Mouse (Mus musculus): ENCODE measurements at regions not wholly inside any gene's neighbourhood (a gene's known extent, or its start where the extent isn't known, plus 50 kb on each side); places are given as distances from the start of the nearest gene placed in this dataset.
"Not testable (repeated sequence)": the region's sequence is repeated elsewhere in the genome, so short reads cannot be mapped to it uniquely, and the experiment has no call there.

DNA sequence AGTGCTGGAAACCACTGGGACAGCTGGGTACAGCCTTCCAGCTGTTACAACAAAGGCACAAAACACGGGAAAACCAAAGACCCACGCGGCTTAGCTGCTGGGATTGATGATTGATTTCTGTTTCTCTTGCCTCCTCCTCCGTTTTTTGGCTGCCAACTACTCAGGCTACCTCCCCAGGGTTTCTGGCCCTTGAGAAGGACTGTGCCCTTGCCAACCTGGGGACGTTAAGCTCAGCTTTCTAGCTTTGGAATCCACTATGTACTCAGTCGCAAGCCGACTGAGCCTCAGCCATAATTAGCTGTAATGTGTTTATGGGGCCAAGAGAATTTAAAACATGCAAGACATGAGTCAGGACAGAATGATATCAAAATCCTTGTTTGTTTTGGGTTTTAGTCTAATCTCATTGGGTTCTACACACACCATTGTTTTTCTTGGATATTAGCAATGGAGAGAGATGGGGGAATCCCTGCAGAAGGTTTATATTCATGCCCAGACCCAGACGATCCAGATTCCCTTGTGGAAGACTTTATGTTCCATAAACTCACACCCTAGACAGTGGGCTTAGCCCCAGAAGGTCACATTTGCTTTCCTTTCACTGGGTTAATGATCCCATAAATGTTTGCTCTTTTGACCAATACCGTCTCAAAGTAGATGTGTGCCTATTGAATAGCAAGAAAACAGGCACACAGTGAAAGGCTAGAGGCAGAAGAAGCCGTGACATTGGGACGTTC lies 167.7 kb upstream of the Pou3f3 start:
- no peak for DNase-seq (ENCODE audit: extremely low read depth, insufficient read length, low spot score)

DNA sequence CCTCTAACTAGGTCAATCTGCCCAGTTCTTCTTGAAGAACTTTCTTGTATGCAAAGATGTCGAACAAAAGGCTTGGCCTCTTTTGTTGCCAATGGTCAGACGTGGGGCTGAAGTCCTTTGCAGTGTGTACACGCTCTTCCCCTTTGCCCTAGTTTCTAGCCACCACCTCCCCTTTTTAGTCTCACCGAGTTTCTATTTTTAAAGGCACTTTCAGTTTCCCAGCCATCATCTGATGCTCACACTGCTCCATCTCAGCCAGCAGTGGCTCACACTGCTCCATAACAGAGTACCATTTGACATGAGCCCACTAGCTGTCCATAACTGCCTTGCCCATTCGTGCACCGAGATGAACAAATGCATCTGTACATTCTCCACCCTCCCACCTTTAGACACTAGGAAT lies 162.7 kb upstream of the Pou3f3 start:
- no peak for DNase-seq (ENCODE audit: extremely low read depth, insufficient read length, low spot score)

DNA sequence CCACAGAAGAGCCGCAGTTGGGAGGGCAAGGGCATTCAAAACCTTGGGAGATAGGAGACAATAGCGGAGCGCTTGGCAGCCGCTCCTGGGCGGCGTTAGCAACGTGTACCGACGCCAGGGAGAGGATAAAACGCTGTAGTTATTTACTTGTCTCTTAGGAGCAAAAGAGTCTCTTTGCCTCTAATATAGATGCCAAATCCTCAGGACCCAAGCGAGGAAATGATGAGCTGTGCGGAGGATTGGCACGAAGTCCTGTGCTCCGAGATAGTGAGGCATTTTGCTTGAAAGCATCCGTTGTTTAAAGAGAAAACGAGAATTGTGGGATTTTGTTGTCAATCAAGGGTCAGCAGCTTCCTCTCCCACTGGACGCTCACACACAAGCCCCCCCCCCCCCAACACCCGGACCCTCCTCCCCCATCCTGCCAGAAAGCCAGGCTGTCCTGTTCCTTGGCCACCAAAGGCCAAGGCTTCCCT lies 156.5 kb upstream of the Pou3f3 start:
- no peak for DNase-seq (ENCODE audit: extremely low read depth, insufficient read length, low spot score)

DNA sequence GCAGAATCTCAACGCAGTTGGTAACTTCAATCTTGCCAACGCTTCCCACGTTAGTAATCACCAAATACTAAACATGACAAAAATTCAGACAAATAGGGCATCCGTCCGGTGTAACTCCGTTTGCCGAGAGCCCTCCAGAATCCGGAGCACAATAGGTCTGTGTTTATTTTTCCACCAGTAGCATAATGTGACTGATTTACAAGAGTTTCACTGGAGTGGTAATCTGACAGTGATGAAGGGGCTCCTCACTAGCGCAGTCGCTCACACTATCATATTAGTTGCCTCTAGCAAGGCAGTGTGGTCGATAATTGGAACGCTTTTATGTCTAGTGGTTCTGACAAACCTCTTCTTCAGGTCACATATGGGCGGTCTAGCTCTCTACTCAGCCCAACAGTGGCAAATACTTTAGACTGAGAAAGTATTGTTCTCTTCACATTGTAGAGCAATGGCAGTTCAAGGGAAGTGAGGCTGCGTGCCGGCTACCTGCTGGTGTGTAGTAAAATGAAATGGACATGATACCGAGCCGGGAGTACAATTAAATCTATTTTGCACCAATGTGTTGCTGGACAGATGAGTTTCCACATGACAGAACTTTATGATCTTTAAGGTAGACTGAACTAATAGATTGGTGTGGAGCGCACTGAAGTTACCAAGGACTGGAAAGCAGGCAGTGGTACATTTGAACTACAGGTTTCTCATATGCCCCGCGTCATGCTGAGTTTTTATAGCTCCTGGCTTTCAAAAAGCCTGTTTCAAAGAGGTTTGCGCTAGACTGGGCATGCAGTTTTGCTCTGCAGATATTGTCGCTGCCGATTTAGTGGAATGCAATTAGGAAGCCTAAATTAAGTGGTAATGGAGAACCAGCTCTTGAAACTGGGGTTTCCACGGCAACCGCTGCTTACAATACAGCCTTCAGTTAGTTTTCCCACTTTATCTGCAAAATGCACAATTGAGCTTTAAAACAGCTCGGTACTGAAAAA lies 155.7 kb upstream of the Pou3f3 start:
- no peak for DNase-seq (ENCODE audit: extremely low read depth, insufficient read length, low spot score)

DNA sequence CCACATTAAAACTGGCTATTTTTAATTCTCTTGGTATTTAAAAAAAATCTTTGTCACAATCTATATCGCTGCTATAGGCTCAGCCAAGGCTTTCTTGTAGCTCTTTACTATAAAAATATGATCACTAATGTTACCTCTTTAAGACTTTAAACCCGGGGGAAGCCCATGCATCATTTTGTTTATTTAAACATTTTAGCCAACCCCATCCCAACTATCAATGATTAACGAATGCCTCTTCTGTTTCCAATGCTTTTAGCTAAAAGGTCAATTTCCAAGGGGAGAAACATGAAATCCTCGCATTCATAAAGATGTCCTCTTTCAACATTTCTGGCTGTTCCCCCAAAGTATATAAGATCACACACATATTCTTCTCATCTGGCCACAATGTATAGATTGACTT lies 153.6 kb upstream of the Pou3f3 start:
- no peak for DNase-seq (ENCODE audit: extremely low read depth, insufficient read length, low spot score)

DNA sequence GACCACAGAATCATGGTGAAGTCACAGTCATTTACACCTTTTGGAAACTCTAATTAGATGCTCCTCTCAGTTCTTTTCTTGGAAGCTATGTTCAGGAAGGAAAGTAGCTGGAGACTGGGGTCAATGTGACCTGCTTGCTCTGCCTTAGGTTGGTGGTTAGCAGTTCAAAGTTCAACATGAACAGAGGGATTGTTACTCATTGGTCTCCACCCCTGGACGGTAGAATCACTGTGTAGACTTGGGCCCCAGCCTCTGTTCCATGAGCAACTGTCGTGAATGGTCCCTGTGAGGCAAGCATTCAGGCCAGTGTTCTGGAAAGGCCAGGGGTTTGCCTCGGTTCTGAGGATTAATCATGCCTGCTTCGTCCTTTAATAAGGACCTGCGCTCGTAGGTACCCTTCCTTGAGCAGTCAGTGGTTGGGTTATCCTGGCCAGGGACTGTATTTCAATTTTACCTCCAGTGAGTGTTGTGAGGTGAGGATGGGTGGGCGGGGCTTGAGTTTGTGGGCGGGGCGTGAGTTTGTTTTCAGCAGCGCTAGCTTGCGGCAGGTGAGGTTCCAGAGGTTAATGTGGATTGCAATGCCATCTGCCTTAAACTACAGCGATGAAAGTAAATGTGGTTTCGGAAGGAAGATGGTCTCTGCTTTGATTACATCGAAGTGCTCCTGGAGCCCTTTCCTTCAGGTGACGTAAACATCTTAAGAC lies 152.6 kb upstream of the Pou3f3 start:
- DNase-seq (ENCODE audit: extremely low read depth, insufficient read length, low spot score) = no peak

DNA sequence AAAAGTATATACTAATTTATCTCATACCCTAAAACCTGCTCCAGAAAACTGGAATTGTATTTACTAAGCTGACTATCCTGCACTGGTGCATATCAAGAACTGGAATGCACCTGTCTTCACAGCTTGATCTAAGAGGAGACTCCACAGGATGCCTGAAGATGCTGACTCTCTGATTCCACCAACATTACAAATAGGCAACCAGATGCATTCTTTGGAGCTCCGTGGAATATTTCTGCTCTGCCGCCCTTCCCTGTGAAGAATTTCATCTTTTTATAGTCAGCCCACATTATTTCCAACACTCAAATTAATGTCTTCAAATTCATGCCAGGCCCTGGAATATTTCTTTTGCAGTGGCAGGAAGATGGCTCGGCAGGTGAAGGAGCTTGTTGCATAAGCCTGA lies 148.7 kb upstream of the Pou3f3 start:
- no peak for DNase-seq (ENCODE audit: extremely low read depth, insufficient read length, low spot score)

DNA sequence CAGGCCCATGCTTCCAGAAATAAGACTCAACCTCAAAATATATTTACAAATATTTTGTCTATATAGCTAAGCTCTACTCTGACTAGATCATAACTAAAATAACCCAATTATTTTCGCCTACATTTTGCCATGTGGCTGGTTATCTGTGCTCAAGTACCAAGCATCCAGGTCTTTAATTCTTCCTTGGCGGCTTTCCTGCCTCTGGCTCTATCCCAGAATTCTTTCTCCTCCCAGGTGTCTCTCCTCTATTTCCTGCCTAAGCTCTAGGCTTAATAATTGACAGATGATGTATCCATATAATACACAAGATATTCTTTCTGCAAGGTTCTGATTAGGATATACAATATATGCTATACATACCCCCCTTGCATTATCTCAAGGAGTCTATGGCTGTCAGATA lies 138.3 kb upstream of the Pou3f3 start:
- DNase-seq (ENCODE audit: extremely low read depth, insufficient read length, low spot score) = no peak

DNA sequence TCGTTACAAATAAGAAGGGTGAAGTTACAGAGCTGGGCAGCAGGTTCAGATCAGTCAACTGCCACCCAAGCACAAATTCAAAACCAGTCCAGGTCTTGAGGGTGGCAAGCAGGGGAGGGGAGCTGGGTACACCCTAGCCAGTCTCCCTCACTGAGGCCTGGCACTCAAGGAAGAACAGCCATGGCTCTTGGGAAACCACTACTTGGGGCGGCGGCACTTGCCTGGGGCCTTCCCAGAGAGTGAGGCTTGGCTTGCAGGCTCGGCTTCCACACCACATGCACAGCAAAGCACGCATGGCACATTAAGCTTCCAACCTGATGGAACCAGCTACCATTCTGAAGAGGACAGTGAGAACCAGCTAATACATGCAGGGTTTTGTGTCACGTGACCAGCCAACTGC lies 127.9 kb upstream of the Pou3f3 start:
- no peak for DNase-seq (ENCODE audit: extremely low read depth, insufficient read length, low spot score)

DNA sequence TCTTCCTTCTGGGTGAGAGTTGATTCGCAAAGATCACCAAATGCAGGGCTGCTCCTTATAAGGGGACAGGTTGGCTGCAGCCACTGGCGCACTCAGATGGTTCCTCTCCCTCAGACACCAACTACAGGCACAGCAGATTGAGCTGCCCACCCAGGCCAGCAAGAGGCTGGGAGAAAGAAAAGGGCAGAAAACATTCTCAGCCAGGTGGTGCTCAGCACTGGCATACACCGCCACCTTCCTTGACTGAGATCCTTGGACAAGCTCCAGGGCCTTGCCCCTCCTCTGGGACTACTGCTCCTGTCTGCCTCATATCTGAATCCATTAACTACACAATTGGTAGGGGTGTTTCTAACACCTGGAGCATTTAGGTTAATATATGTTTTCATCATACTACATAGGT lies 110.4 kb upstream of the Pou3f3 start:
- no peak for DNase-seq (ENCODE audit: extremely low read depth, insufficient read length, low spot score)

DNA sequence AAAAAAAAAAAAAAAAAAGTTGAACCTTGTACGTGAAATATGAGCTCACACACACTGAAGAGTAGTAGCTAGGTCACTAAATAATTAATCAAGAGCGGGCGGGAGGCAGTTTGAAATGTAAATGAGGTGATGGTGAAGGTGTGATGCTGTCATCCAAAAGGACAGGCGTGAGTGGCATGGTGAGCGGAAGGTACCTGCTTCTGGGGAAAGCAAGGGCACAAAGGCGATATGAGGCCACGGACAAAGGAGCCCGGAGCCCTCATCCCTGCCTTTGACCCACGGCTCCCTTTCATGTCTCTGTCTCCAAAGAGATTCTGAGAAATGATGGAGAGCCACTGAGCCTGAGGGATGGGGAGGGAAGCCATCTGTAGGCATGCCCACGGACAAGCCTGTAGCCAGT lies 107.1 kb upstream of the Pou3f3 start:
- DNase-seq (ENCODE audit: extremely low read depth, insufficient read length, low spot score) = no peak

DNA sequence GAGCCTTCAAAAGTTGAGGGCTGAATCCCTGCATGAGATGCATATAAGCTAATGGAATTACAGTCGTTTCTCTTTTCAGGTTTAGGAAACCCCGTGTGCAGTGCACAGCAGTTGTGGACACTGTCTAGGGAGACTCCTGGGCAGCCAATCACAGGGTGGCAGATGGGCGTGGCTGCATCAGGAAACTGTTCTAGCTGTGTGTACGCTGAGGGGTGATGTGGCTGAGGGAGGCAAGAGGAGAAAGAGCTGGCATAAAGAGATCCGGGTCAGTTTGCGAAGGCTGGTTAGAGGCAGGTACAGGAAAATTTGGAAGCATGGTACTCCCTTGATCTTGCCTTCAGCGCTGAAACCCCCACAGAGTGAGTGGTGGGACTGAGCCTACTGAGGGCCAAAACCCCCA lies 106.1 kb upstream of the Pou3f3 start:
- no peak for DNase-seq (ENCODE audit: extremely low read depth, insufficient read length, low spot score)

DNA sequence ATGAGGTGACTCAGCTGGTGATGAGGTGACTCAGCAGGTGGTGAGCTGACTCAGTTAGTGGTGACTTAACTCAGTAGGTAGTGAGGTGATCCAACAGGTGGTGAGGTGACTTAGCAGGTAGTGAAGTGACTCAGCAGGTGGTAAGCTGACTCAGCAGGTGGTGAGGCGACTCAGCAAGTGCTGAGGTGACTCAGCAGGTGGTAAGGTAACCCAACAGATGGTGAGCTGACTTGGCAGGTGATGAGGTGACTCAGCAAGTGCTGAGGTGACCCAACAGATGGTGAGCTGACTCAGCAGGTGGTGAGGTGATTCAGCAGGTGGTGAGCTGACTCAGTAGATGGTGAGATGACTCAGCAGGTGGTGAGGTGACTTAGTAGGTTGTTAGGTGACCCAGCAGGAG lies 103.7 kb upstream of the Pou3f3 start:
- DNase-seq (ENCODE audit: extremely low read depth, insufficient read length, low spot score) = peak; percentile 11

DNA sequence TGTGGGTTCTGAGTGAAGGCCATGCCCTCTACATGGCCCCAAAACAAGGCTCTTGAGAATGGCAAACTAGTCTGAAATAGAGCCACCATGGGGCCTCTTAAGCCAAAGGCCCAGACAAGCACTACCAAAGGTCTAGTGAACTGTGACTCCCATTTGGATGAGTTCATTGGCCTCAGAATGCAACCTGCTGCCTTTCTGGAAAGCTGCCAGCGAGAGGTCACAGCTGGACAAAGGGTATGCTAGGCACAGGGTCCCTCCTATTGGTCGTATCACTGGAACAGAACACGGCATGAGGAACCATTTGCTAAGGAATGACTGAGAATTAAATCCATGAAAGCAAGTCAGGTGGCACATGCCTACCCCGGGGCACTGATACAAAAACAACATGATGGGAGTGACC lies 98.5 kb upstream of the Pou3f3 start:
- DNase-seq (ENCODE audit: extremely low read depth, insufficient read length, low spot score) = no peak

DNA sequence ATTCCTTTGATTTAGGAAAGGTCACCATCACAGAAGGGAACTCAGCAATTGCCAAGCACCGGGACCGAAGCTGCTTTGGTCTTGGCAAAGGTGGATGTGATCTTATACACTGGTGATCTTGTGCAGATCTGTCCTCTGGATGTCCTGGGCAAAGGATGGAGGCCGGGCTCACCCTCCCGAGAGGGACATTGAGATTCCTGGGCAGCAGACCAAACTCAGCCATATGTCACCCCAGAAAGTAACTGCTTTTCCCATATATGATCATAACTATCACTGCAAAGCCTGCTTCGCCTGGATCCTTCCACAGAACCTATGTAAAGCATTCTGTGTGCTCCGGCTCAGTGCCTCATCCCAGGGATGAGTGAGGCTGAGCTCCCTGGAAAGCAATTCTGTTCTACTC lies 96.3 kb upstream of the Pou3f3 start:
- DNase-seq (ENCODE audit: extremely low read depth, insufficient read length, low spot score) = no peak

DNA sequence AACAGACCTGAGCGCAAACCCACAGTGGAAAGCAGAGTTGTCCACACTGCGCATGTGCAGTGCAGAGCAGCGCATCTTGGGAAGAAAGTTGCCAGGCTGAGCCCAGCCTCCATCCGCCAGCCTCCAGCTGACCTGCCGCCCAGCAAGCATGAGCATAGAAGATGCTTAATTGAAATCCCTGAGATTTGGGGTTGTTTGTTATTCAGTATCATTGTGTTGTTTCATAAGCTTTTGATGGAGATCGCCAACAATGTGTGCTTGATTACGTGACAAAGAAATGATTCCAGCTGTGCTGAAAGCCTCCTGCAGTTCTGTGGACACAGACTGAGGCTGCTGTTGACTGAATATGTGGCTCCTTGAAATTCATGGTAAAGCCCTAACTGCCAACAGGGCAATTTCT lies 89.3 kb upstream of the Pou3f3 start:
- no peak for DNase-seq (ENCODE audit: extremely low read depth, insufficient read length, low spot score)

DNA sequence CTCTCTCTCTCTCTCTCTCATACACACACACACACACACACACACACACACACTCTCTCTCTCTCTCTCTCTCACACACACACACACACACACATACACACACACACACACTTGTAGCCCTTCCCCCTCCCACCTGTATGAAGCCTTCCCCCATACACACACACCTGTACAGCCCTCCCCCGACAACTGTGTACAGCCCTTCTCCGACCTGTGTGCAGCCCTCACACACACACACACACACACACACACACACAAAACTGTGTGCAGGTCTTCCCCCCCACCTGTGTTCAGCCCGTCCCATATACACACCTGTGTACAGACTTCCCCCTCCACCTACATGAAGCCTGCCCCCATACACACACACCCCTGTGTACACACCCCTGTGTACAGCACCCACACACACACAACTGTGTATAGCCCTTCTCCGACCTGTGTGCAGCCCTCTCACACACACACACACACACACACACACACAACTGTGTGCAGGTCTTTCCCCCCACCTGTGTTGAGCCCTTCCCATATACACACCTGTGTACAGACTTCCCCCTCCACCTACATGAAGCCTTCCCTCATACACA lies 88.0 kb upstream of the Pou3f3 start:
- DNase-seq (ENCODE audit: extremely low read depth, insufficient read length, low spot score) = not testable (repeated sequence)

DNA sequence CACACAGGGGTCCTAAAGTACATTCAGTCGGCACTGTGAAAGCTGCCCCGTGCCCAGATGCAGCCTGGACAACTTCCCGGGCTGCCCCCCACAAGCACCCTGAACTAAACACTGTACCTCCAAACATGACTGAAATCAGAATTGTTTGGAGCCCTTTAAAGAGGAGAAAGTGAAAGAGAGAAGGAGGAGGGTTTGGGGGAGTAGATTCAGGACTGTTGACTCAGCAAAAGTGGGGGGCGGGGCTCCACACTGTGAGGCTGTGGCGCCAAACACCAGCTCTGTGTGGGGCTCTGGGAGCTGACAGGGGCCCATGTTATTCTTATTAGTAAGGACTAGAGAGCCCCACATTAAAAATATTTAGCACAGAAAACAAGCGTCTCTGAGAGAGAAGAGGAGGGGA lies 71.8 kb upstream of the Pou3f3 start:
- no peak for DNase-seq (ENCODE audit: extremely low read depth, insufficient read length, low spot score)

DNA sequence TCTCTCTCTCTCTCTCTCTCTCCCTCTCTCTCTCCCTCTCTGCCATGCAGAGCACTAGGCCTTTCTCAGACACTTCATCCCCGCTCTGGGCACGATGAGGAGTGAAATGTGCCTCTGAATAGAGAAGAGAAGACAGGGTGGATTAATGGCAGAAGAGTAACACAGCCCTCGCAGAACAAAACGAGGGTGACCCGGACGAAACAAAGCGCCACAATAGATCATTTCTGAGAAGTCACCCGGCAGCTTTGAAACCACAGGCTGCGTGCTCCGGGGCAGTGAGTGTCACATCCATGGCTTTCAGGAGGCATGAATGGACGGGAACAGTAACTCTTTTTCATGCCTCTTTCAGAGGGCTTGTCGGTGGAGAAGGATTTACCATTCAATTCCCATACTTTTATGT lies 66.8 kb upstream of the Pou3f3 start:
- no peak for DNase-seq (ENCODE audit: extremely low read depth, insufficient read length, low spot score)

DNA sequence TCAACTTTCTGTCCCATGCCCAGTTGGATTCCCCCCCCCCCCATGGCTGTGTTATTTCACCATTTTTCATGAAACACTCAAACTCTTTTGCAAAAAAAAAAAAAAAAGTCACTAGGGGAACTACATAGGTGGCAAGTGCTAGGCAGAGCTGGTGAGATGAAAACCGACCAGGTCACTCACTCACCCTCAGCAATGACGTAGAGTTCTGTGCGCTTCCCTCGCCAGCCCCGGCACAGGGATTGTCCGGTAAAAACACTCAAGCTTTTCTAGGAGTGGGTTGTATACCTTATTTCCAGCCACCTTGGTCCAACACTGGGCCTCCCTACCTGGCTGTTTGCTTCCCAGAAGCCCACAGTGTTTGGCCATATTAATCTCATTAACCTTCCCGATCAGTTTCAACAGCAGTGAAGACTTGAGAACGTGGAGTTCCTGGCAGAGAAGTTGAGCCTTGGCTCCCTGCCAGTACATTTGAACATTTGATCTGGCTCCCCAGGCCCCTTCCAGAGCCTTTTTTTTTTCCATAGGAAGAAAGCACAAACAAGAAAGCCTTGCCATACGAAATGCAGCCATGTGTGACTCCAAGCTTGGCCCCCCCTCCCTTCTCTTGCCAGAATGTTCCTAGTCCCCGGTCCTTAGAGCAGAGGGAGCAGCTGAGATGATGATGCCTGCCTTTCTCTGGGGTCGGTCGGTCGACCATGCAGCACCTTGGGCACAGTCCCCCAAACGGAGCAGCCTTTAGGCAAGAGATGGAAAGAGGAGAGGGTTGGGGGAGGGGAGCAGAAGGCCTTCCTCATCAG lies 65.9 kb upstream of the Pou3f3 start:
- DNase-seq (ENCODE audit: extremely low read depth, insufficient read length, low spot score) = no peak

Measured in 3134 (cell line).